Mouse (Mus musculus) brain, adult 2 months (tissue): ENCODE measurements around the gene Gm21860.
"Not testable (repeated sequence)": the region's sequence is repeated elsewhere in the genome, so short reads cannot be mapped to it uniquely, and the experiment has no call there.

Source experiments
- DNase-seq: peaks from one replicate; pipeline ENCODE4 v3.0.0; 2011; ENCODE audit warnings: low read depth, low spot score

Gm21860 gene

GRCm38 (mm10) chrY:90754721-90755120 lies at the start of gene Gm21860:
Gene Gm21860 (minus strand): TSS chrY:90754821.
- DNase-seq = not testable (repeated sequence)

DNA sequence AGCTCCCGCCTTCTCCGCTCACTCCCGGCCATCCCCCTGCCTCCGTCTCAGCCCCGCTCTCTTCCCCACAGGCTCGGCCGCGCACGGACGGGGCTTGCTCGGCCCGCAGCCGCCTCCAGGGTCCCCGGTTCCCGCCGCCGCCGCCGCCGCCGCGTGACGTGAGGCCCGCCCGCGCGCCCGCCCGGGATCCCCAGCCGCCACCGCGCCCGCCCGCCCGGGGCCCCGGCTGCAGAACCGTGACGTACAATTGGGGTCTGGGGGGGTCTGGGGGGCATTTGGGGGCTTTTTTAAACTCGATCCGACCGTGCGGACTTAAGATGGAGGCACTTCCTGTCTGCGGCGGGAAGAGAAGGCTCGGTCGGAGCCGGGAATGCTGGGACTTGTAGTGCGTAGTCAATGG lies 29.8 kb upstream of the Gm21860 start, which contains the start of gene Gm47283:
Gm47283 (plus strand) TSS at position 301 of the 400 bp plus-strand sequence.
- not testable (repeated sequence) for DNase-seq

GRCm38 (mm10) chrY:90745256-90745655 lies 9.4 kb downstream of the Gm21860 start:
- not testable (repeated sequence) for DNase-seq

DNA sequence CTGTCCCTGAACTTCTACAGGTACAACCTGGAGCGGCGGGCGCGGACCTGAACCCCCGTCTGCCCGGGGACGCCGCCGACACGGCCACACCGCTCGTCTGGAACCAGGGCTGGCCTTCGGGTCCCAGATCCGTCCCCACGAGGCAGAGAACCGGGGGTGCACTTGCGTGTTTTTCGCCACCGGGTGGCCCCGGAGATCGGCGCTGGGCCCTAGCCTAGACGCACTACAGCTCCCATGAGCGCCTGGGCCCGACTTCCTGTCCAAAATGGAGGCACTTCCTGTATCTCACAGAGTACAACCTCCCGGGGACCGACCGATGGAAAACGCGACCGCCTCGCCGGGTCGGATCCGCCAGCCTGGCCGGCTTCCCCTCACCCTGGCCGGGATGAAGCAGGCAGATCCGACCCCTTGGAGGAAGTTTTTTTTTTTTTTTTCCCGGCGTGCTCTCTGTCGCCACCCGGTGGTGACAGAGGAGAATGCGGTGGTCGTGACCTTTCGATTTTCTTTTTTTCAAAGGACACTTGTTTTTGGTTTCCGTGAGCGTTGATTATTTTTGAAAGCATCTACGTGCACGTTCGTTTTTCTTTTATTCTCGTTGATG lies 10.1 kb downstream of the Gm21860 start:
- peak; percentile 94 for DNase-seq

DNA sequence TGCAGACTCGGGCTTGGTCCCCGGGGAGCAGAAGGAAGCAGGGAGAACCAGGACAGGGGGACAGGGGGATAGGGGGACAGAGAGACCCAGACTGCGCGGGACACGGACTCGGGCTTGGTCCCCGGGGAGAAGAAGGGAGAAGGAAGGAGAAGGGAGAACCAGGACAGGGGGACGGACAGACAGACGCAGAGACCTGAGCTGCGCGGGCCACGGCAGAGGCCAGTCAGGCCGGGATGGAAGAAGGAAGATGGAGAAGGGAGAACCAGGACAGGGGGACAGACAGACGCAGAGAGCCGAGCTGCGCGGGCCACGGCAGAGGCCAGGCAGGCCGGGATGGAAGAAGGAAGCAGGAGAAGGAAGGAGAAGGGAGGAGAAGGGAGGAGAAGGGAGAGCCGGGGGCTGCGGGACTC lies 10.8 kb downstream of the Gm21860 start:
- DNase-seq = peak; percentile 17

- peak; percentile 20 for DNase-seq
These were observed 11.4 kb downstream of the Gm21860 start for GRCm38 (mm10) chrY:90743053-90743810.

- not testable (repeated sequence) for DNase-seq
These were observed 12.2 kb downstream of the Gm21860 start for GRCm38 (mm10) chrY:90742261-90743052.

DNA sequence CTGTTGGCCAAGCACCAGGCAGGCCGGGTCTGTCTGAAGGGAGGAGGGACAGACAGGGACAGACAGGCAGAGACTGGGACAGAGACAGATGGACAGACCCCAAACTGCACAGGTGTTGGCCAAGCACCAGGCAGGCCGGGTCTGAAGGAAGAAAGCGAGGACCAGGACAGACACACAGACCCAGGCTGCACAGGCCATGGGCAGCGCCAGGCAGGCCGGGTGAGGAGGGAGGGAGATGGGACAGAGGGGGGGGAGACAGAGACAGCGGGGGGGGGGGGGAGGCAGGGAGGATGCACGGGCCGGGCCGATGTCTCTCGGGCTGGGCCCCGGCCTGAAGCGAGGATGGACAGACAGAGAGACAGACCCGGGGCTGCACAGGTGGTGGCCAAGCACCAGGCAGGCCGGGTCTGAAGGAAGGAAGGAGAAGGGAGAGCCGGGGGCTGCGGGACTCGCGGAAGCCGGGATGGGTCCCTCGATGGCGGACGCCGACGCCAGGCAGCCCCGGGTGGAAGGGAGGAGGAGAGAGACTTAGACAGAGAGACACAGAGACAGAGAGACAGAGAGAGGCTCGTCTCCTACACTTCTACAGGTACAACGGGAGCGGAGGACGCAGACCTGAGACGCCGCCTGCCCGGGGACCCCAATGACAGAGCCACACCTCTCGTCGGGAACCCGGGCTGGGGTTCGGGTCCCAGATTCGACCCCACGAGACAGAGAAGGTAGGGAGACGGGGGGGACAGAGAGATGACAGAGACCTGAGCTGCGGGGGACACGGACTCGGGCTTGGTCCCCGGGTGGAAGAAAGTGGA lies 13.0 kb downstream of the Gm21860 start:
- peak; percentile 79 for DNase-seq

GRCm38 (mm10) chrY:90741006-90741405 lies 13.6 kb downstream of the Gm21860 start:
- DNase-seq = peak; percentile 72

DNA sequence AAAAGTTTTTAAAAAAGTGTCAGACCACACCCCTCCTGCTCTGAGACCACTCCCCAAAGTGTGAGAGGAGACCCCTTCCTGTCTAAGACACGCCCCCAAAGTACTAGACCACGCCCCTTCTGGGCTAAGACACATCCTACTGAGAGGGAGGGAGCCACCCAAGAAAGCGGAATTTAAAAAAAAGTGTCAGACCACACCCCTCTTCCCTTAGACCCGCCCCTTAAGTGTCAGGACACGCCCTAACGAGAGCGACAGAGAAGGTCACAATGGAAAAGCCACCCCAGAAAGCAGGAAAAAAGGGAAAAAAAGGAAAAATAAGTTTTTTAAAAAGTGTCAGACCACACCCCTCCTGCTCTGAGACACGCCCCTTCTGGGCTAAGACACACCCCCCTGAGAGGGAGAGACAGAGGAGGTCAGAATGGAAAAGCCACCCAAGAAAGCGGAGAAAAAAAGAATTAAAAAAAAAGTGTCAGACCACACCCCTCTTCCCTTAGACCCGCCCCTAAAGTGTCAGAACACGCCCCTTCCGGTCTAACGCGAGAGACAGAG lies 14.5 kb downstream of the Gm21860 start:
- DNase-seq = peak; percentile 44

GRCm38 (mm10) chrY:90739531-90740012 lies 15.0 kb downstream of the Gm21860 start:
- DNase-seq = peak; percentile 43

DNA sequence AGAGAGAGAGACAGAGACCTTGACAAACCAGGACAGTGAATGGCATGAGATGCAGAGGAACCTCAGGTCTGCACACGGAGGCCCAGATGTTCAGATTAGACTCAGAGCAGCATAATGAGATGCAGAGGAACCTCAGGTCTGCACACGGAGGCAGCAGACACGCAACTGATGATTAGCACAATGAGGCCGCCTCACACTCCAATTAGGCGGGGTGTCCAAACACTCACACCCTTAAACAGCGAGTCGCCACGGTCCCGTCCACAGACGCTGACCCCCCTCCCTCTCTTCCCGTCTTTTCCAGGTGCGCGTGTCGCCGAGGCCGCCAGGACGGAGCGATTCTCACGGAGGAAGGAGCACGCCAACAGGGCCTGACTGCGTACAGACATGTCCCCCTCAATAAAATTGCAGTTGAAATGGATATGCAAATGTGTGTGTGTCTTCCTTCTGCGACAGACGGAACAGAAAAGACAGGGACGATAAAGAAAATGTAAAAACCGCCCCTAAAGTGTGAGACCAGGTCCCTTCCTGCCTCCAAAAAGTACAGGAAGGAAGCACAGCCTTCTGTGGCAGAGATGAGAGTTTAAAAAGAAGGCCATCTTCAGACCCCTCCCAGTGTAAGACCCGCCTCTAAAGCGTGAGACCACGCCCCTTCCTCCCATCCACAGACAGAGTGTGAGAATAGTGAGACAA lies 15.6 kb downstream of the Gm21860 start:
- DNase-seq = peak; percentile 61

GRCm38 (mm10) chrY:90738431-90738680 lies 16.3 kb downstream of the Gm21860 start:
- no peak for DNase-seq

GRCm38 (mm10) chrY:90737606-90738430 lies 16.8 kb downstream of the Gm21860 start:
- DNase-seq = peak; percentile 18

- DNase-seq = not testable (repeated sequence)
These were observed 18.2 kb downstream of the Gm21860 start for GRCm38 (mm10) chrY:90736217-90737000.

DNA sequence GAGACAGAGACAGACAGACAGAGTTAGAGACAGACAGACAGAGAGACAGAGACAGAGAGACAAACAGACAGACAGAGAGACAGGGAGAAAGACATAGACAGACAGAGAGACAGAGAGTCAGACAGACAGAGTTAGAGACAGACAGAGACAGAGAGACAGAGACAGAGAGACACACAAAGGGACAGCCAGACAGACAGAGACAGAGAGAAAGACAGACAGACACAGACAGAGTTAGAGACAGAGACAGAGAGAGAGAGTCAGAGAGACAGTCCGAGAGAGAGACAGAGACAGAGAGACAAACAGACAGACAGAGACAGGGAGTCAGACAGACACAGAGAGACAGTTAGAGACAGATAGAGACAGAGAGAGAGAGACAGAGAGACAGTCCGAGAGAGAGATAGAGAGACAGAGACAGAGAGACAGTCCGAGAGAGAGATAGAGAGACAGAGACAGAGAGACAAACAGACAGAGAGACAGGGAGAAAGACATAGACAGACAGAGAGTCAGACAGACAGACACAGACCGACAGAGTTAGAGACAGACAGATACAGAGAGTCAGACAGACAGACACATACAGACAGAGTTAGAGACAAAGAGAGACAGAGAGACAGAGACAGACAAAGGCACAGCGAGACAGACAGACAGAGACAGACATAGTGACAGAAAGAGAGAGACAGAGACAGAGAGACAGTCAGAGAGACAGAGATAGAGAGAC lies 19.3 kb downstream of the Gm21860 start:
- peak; percentile 20 for DNase-seq

GRCm38 (mm10) chrY:90734334-90734696 lies 20.3 kb downstream of the Gm21860 start:
- DNase-seq = peak; percentile 63

DNA sequence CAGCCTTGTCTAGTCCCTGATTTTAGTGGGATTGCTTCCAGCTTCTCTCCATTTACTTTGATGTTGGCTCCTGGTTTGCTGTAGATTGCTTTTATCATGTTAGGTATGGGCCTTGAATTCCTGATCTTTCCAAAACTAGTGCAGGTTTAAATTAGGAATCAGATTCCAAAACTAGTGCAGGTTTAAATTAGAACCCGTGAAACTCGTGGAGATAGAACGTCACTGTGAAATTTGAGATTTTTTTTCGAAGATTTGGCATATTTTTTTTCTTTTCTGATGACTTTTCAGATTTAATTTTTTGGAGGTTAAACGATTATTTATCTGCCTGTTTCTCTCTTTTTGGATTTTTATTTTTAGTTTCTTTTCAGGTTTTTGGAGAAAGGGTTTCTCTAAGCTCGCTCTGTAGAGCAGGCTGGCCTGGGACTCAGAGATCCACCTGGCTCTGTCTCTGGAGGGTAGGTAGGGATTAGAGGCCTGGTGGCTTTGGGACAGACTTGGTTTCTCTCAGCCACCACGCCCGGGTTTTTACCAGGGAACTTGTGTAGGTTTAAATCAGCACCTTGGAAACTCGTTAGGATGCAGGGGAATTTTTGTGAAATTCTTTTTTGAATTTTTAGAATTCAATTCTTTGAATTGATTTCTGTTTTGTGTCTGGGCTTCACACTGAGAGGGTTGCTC lies 20.8 kb downstream of the Gm21860 start:
- peak; percentile 54 for DNase-seq
